Mouse (Mus musculus) liver, adult 2 months (tissue): ENCODE data around the gene Patl2. TPM values are rescaled to one million over a fixed set of nuclear protein-coding genes. Genes with fewer than 3 reads are reported as not detected.
A peak's percentile ranks its signal among the peaks of the same experiment; 100 is the strongest.

Experiments
- DNase-seq: peaks from one replicate; pipeline ENCODE4 v3.0.0-alpha.2; 2011; ENCODE audit warnings: low read depth, low spot score; ENCODE audit errors: extremely low read depth
- H3K27ac ChIP-seq: fragments of 200-500 bp; replicated peaks from 2 replicates; pipeline ENCODE4 v1.5.1; 2012; ENCODE audit warnings: low read depth, mild to moderate bottlenecking, control low read depth, inconsistent platforms, low read length; ENCODE audit not compliant: insufficient read depth
- H3K27me3 ChIP-seq: fragments of 200-500 bp; 2 replicates; pipeline ENCODE4 v1.6.1; 2012; ENCODE audit warnings: mild to moderate bottlenecking, moderate library complexity, low read length, inconsistent platforms; ENCODE audit not compliant: control insufficient read depth, insufficient read depth
- H3K36me3 ChIP-seq: fragments of 200-500 bp; 2 replicates; pipeline ENCODE4 v1.6.1; 2012; ENCODE audit warnings: low read length, inconsistent platforms; ENCODE audit not compliant: control insufficient read depth, insufficient read depth
- H3K4me1 ChIP-seq: fragments of 200-500 bp; 2 replicates; pipeline ENCODE4 v1.6.1; 2011; ENCODE audit warnings: low read length; ENCODE audit not compliant: control insufficient read depth, insufficient read depth
- H3K4me3 ChIP-seq: fragments of 200-500 bp; 2 replicates; pipeline ENCODE4 v1.5.1; 2011; ENCODE audit warnings: low read depth, mild to moderate bottlenecking, control low read depth, low read length, moderate library complexity; ENCODE audit not compliant: insufficient read depth
- H3K79me2 ChIP-seq: fragments of 200-500 bp; 2 replicates; pipeline ENCODE4 v1.6.1; 2012; ENCODE audit warnings: inconsistent platforms, mild to moderate bottlenecking, low read length, moderate library complexity; ENCODE audit not compliant: control insufficient read depth, insufficient read depth
- H3K9ac ChIP-seq: fragments of 200-500 bp; 2 replicates; pipeline ENCODE4 v1.6.1; 2012; ENCODE audit warnings: low read depth, mild to moderate bottlenecking, control low read depth, inconsistent platforms, low read length
- CTCF ChIP-seq: fragments of 200-500 bp; IDR thresholded peaks from 2 replicates; pipeline ENCODE4 v1.5.1; 2011; ENCODE audit warnings: low read depth, low read length, control low read depth
- POLR2A ChIP-seq: fragments of 200-500 bp; IDR thresholded peaks from 2 replicates; pipeline ENCODE4 v1.6.1; 2011; ENCODE audit warnings: low read length, control low read depth; ENCODE audit not compliant: insufficient read depth; ENCODE audit errors: extremely low read depth
- WGBS: fragments of 180-500 bp; shearing (Covaris S2); methylation state at CpG from one replicate; pipeline ENCODE4 v1.1.7; 2018; 5-methylcytosine and 5-hydroxymethylcytosine counted together
- polyA plus RNA-seq: library from polyadenylated mRNA; depleted of rRNA; stranded (reverse); fragments of >200 nt; gene quantifications from 2 replicates; pipeline ENCODE4 v1.2.3, GENCODE M21; 2012
- total RNA-seq: library from RNA; depleted of rRNA; stranded (reverse); fragments of >200 nt; gene quantifications from 2 replicates; pipeline ENCODE4 v1.2.3, GENCODE M21; 2014

Patl2 gene
- total and polyA plus RNA-seq, 2 experiments = 0.09 TPM; not detected in 1

GRCm38 (mm10) chr2:122148242-122148917 lies 37.6 kb downstream of the Patl2 start:
- H3K79me2 ChIP-seq = peaks cover 35% of the 10 kb centered on the region; the same call in 1 of the 2 replicates
- under 1% methylated on average over 18 of the region's 18 CpGs for WGBS
- H3K9ac ChIP-seq = peak overlapping the region; percentile 90
- H3K36me3 ChIP-seq = peaks cover 34% of the 10 kb centered on the region
- peak overlapping the region; percentile 96 for H3K27ac ChIP-seq
- peaks cover 30% of the 10 kb centered on the region for H3K4me1 ChIP-seq
- DNase-seq = peak; percentile 73
- H3K4me3 ChIP-seq = peak overlapping the region; percentile 86
- TF ChIP-seq CTCF = no peak
- no peak for TF ChIP-seq POLR2A
- H3K27me3 ChIP-seq = no peaks in the 10 kb centered on the region

- peak within 1 kb of the TSS; percentile 90 for H3K9ac ChIP-seq
- under 1% methylated on average over 40 of the region's 40 CpGs for WGBS
- DNase-seq = peak; percentile 95
- H3K36me3 ChIP-seq = peaks cover 27% of the 10 kb centered on the region
- peaks cover 27% of the 10 kb centered on the region for H3K4me1 ChIP-seq
- H3K4me3 ChIP-seq = peak within 1 kb of the TSS; percentile 86
- peak within 1 kb of the TSS; percentile 96 for H3K27ac ChIP-seq
- H3K27me3 ChIP-seq = no peaks in the 10 kb centered on the region
- TF ChIP-seq POLR2A = peak; percentile 99
- TF ChIP-seq CTCF = no peak
- H3K79me2 ChIP-seq = peaks cover 35% of the 10 kb centered on the region; the same call in 1 of the 2 replicates
These were observed 38.3 kb downstream of the Patl2 start, which contains the start of gene B2m for GRCm38 (mm10) chr2:122147508-122148241. TSS of gene B2m (plus strand) at chr2:122147686.

GRCm38 (mm10) chr2:122146687-122147086 lies 39.3 kb downstream of the Patl2 start:
- no peak for DNase-seq
- H3K9ac ChIP-seq = no peak overlapping the region
- H3K27me3 ChIP-seq = no peaks in the 10 kb centered on the region
- peaks cover 19% of the 10 kb centered on the region for H3K4me1 ChIP-seq
- TF ChIP-seq CTCF (no peak), POLR2A (no peak)
- H3K79me2 ChIP-seq = peaks cover 32% of the 10 kb centered on the region; the same call in 1 of the 2 replicates
- WGBS = 19% methylated on average over 6 of the region's 6 CpGs
- H3K4me3 ChIP-seq = no peak overlapping the region
- peak overlapping the region; percentile 33 for H3K27ac ChIP-seq
- peaks cover 19% of the 10 kb centered on the region for H3K36me3 ChIP-seq

GRCm38 (mm10) chr2:122145756-122146155 lies 40.2 kb downstream of the Patl2 start:
- DNase-seq = peak; percentile 89
- 13% methylated on average over 4 of the region's 4 CpGs for WGBS
- Histone ChIP-seq H3K4me1 (peaks cover 17% of the 10 kb centered on the region), H3K27me3 (no peaks in the 10 kb centered on the region), H3K27ac (peak overlapping the region; percentile 39), H3K36me3 (peaks cover 10% of the 10 kb centered on the region), H3K79me2 (peaks cover 25% of the 10 kb centered on the region; the same call in 1 of the 2 replicates), H3K4me3 (no peak overlapping the region), H3K9ac (no peak overlapping the region)
- no peak for TF ChIP-seq POLR2A
- TF ChIP-seq CTCF = no peak

GRCm38 (mm10) chr2:122143111-122143510 lies 42.9 kb downstream of the Patl2 start:
- Histone ChIP-seq H3K79me2 (peaks cover 3% of the 10 kb centered on the region; the same call in 1 of the 2 replicates), H3K27ac (no peak overlapping the region), H3K4me1 (peaks cover 10% of the 10 kb centered on the region), H3K27me3 (no peaks in the 10 kb centered on the region), H3K4me3 (no peak overlapping the region), H3K36me3 (no peaks in the 10 kb centered on the region), H3K9ac (no peak overlapping the region)
- peak; percentile 43 for DNase-seq
- 68% methylated on average over 3 of the region's 3 CpGs for WGBS
- TF ChIP-seq CTCF (no peak), POLR2A (no peak)
